Mouse (Mus musculus) forebrain, embryonic 16.5 days (tissue): Measurements from ENCODE around the gene Gm49601. TPM values are rescaled to one million over a fixed set of nuclear protein-coding genes. Genes with fewer than 3 reads are reported as not detected.

Experiments used
- ATAC-seq: fragments of 200-750 bp; cut with Nextera tagmentation; 2 replicates; pipeline ENCODE4 v1.8.0; 2017; ENCODE audit warnings: mild to moderate bottlenecking, moderate library complexity
- H3K27ac ChIP-seq: fragments of 300-500 bp; sonication (generic); 2 replicates; pipeline ENCODE4 v1.5.1; 2014; ENCODE audit warnings: low read length, control low read depth
- H3K27me3 ChIP-seq: fragments of 300-500 bp; sonication (generic); replicated peaks from 2 replicates; pipeline ENCODE4 v1.6.1; 2014; ENCODE audit warnings: low read length; ENCODE audit not compliant: control insufficient read depth, insufficient read depth
- H3K36me3 ChIP-seq: fragments of 300-500 bp; sonication (generic); 2 replicates; pipeline ENCODE4 v1.6.1; 2014; ENCODE audit not compliant: control insufficient read depth, insufficient read depth
- H3K4me1 ChIP-seq: fragments of 300-500 bp; sonication (generic); replicated peaks from 2 replicates; pipeline ENCODE4 v1.6.1; 2014; ENCODE audit warnings: low read length; ENCODE audit not compliant: control insufficient read depth, insufficient read depth
- H3K4me2 ChIP-seq: fragments of 300-500 bp; sonication (generic); 2 replicates; pipeline ENCODE4 v1.6.1; 2014; ENCODE audit warnings: mild to moderate bottlenecking, low read length, control low read depth
- H3K4me3 ChIP-seq: fragments of 300-500 bp; sonication (generic); replicated peaks from 2 replicates; pipeline ENCODE4 v1.5.1; 2014; ENCODE audit warnings: mild to moderate bottlenecking, low read length, control low read depth
- H3K9ac ChIP-seq: fragments of 300-500 bp; sonication (generic); replicated peaks from 2 replicates; pipeline ENCODE4 v1.6.1; 2014; ENCODE audit warnings: low read depth, low read length, control low read depth
- H3K9me3 ChIP-seq: fragments of 300-500 bp; sonication (generic); 2 replicates; pipeline ENCODE4 v1.6.1; 2016; ENCODE audit warnings: low read length; ENCODE audit not compliant: control insufficient read depth
- WGBS: fragments of 180-500 bp; shearing (Covaris S2); extraction: QIAGEN DNeasy Blood & Tissue Kit; methylation state at CpG from one replicate; pipeline ENCODE4 v1.1.7; 2014; 5-methylcytosine and 5-hydroxymethylcytosine counted together
- polyA plus RNA-seq: library from polyadenylated mRNA; unstranded; fragments of >200 nt; fragmentation: Nextera tagmentation; extraction: Ambion mirVana; gene quantifications from 2 replicates; pipeline ENCODE4 v1.2.1, GENCODE M21; 2015

The Gm49601 gene
- polyA plus RNA-seq, 1 experiment from 2014 or later: 23.4 TPM

GRCm38 (mm10) chr16:18644485-18644884, 18.3 kb upstream of the Gm49601 start:
- no peak for ATAC-seq

GRCm38 (mm10) chr16:18643406-18643998, 17.3 kb upstream of the Gm49601 start:
- Histone ChIP-seq H3K9ac (no peak overlapping the region), H3K4me3 (no peak overlapping the region), H3K27me3 (no peaks in the 10 kb centered on the region), H3K36me3 (no peaks in the 10 kb centered on the region), H3K4me2 (no peak overlapping the region), H3K4me1 (no peaks in the 10 kb centered on the region), H3K27ac (no peak overlapping the region), H3K9me3 (no peaks in the 10 kb centered on the region)
- 81% methylated on average over 11 of the region's 11 CpGs for WGBS
- no peak for ATAC-seq

More at GRCm38 (mm10) chr16:18644485-18644884, 18.3 kb upstream of the Gm49601 start:
- Histone ChIP-seq H3K4me1 (no peaks in the 10 kb centered on the region), H3K9me3 (no peaks in the 10 kb centered on the region), H3K27ac (no peak overlapping the region), H3K27me3 (no peaks in the 10 kb centered on the region), H3K4me2 (no peak overlapping the region), H3K36me3 (no peaks in the 10 kb centered on the region), H3K4me3 (no peak overlapping the region), H3K9ac (no peak overlapping the region)
- WGBS: 79% methylated on average over 4 of the region's 4 CpGs

- 77% methylated on average over 4 of the region's 4 CpGs for WGBS
- Histone ChIP-seq H3K36me3 (no peaks in the 10 kb centered on the region), H3K4me3 (no peak overlapping the region), H3K4me1 (no peaks in the 10 kb centered on the region), H3K27me3 (no peaks in the 10 kb centered on the region), H3K9ac (no peak overlapping the region), H3K9me3 (no peaks in the 10 kb centered on the region), H3K4me2 (no peak overlapping the region), H3K27ac (no peak overlapping the region)
- no peak for ATAC-seq
Observed at GRCm38 (mm10) chr16:18642897-18643296, 16.7 kb upstream of the Gm49601 start.

- 56% methylated on average over 7 of the region's 7 CpGs for WGBS
- no peaks in the 10 kb centered on the region for H3K27me3 ChIP-seq
- H3K36me3 ChIP-seq: no peaks in the 10 kb centered on the region
- H3K4me1 ChIP-seq: no peaks in the 10 kb centered on the region
- no peak for ATAC-seq
- no peak overlapping the region for H3K4me2 ChIP-seq
- H3K27ac ChIP-seq: no peak overlapping the region
- H3K9me3 ChIP-seq: no peaks in the 10 kb centered on the region
- H3K9ac ChIP-seq: no peak overlapping the region
- no peak overlapping the region for H3K4me3 ChIP-seq
Observed at GRCm38 (mm10) chr16:18642291-18642690, 16.1 kb upstream of the Gm49601 start.

GRCm38 (mm10) chr16:18639382-18639929, 13.2 kb upstream of the Gm49601 start:
- ATAC-seq: no peak

GRCm38 (mm10) chr16:18638396-18638795, 12.2 kb upstream of the Gm49601 start:
- Histone ChIP-seq H3K27ac (no peak overlapping the region), H3K27me3 (no peaks in the 10 kb centered on the region), H3K4me3 (no peak overlapping the region), H3K9me3 (no peaks in the 10 kb centered on the region), H3K36me3 (no peaks in the 10 kb centered on the region), H3K4me2 (no peak overlapping the region), H3K4me1 (no peaks in the 10 kb centered on the region), H3K9ac (no peak overlapping the region)
- no peak for ATAC-seq
- 56% methylated on average over 2 of the region's 2 CpGs for WGBS

More at GRCm38 (mm10) chr16:18639382-18639929, 13.2 kb upstream of the Gm49601 start:
- Histone ChIP-seq H3K4me2 (no peak overlapping the region), H3K4me3 (no peak overlapping the region), H3K36me3 (no peaks in the 10 kb centered on the region), H3K27me3 (no peaks in the 10 kb centered on the region), H3K4me1 (no peaks in the 10 kb centered on the region), H3K27ac (no peak overlapping the region), H3K9me3 (no peaks in the 10 kb centered on the region), H3K9ac (no peak overlapping the region)
- WGBS: 85% methylated on average over 1 of the region's 1 CpGs

- H3K4me3 ChIP-seq: no peak overlapping the region
- no peak overlapping the region for H3K27ac ChIP-seq
- no peaks in the 10 kb centered on the region for H3K9me3 ChIP-seq
- no peak overlapping the region for H3K9ac ChIP-seq
- H3K27me3 ChIP-seq: no peaks in the 10 kb centered on the region
- WGBS: 56% methylated on average over 3 of the region's 3 CpGs
- H3K4me2 ChIP-seq: no peak overlapping the region
- ATAC-seq: no peak
- H3K4me1 ChIP-seq: no peaks in the 10 kb centered on the region
- H3K36me3 ChIP-seq: no peaks in the 10 kb centered on the region
Observed at GRCm38 (mm10) chr16:18636804-18637203, 10.6 kb upstream of the Gm49601 start.

GRCm38 (mm10) chr16:18636401-18636800, 10.2 kb upstream of the Gm49601 start:
- no peak for ATAC-seq
- Histone ChIP-seq H3K27ac (no peak overlapping the region), H3K36me3 (no peaks in the 10 kb centered on the region), H3K9ac (no peak overlapping the region), H3K4me1 (no peaks in the 10 kb centered on the region), H3K9me3 (no peaks in the 10 kb centered on the region), H3K27me3 (no peaks in the 10 kb centered on the region), H3K4me3 (no peak overlapping the region), H3K4me2 (no peak overlapping the region)
- WGBS: 83% methylated on average over 5 of the region's 5 CpGs

GRCm38 (mm10) chr16:18633333-18633732, 7.1 kb upstream of the Gm49601 start:
- H3K4me1 ChIP-seq: peaks cover 11% of the 10 kb centered on the region
- no peak overlapping the region for H3K4me3 ChIP-seq
- no peaks in the 10 kb centered on the region for H3K9me3 ChIP-seq
- no peak overlapping the region for H3K4me2 ChIP-seq
- no peak overlapping the region for H3K9ac ChIP-seq
- H3K27ac ChIP-seq: no peak overlapping the region
- no peaks in the 10 kb centered on the region for H3K36me3 ChIP-seq
- ATAC-seq: no peak
- 12% methylated on average over 1 of the region's 1 CpGs for WGBS
- H3K27me3 ChIP-seq: no peaks in the 10 kb centered on the region
